Mouse (Mus musculus): ENCODE data around the gene Sowaha. TPM values are rescaled to one million over a fixed set of nuclear protein-coding genes. Genes with fewer than 3 reads are reported as not detected.
A peak's percentile ranks its signal among the peaks of the same experiment; 100 is the strongest.

Sowaha gene
- total and polyA plus RNA-seq, 3 experiments = 3.0 to 6.8 (median 4.9) TPM

- no peak overlapping the region; the same call in 1 of the 2 replicates for H3K4me3 ChIP-seq (ENCODE audit: low read depth, low read length)
- H3K27me3 ChIP-seq (ENCODE audit: insufficient read depth, low read length) = no peaks in the 10 kb centered on the region
- H3K36me3 ChIP-seq (replicated peaks) = peaks cover 69% of the 10 kb centered on the region
- no peaks in the 10 kb centered on the region for H3K9me3 ChIP-seq (replicated peaks)
- DNase-seq (ENCODE audit: low spot score) (no peak), ATAC-seq (ENCODE audit: extremely low read depth, insufficient number of reproducible peaks, low FRiP score, poor library complexity, severe bottlenecking) (no peak)
- H3K4me1 ChIP-seq (ENCODE audit: insufficient read depth, low read depth, low read length) = peaks cover 88% of the 10 kb centered on the region
- TF ChIP-seq POLR2AphosphoS5 (IDR thresholded peaks at IDR 0.05; ENCODE audit: insufficient replicate concordance, low read depth, low read length) = no peak
- TF ChIP-seq CTCF (IDR thresholded peaks at IDR 0.05; ENCODE audit: low read depth, low read length) = no peak
- TF ChIP-seq GATA2 (IDR thresholded peaks at IDR 0.05; ENCODE audit: borderline replicate concordance, low read depth, low read length) = no peak
- no peak for TF ChIP-seq GATA1 (IDR thresholded peaks at IDR 0.05; ENCODE audit: borderline replicate concordance, low read length)
- TF ChIP-seq TAL1 (conservative IDR thresholded peaks at IDR 0.05; ENCODE audit: low read depth, low read length) = no peak
These were observed 43.7 kb upstream of the Sowaha start for GRCm38 (mm10) chr11:53523545-53524405.

DNA sequence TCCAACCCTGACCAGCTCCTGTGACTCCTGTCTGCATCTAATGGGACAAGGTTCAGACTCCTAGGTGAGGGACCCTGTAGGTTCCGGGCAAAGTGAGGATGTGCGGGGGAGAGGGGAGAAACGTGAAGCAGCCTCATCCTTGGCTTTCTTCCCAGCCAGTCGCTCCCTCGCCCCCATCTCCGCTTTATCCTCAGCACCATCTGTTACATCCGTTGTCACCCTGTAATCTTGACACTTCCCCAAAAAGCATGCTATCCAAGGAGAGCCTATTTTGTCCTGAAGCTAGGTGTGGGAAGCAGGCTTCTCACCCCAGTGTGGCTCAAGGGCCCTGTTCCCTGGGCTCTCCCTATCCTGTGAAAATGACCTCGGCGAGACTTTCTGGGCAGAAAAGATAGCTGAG is 42.9 kb upstream of the Sowaha start:
- no peak for TF ChIP-seq GATA2 (IDR thresholded peaks at IDR 0.05; ENCODE audit: borderline replicate concordance, low read depth, low read length)
- peak; percentile 38 for TF ChIP-seq TAL1 (conservative IDR thresholded peaks at IDR 0.05; ENCODE audit: low read depth, low read length)
- no peak for ATAC-seq (ENCODE audit: extremely low read depth, insufficient number of reproducible peaks, low FRiP score, poor library complexity, severe bottlenecking)
- H3K36me3 ChIP-seq (replicated peaks) = peaks cover 60% of the 10 kb centered on the region
- H3K9me3 ChIP-seq (replicated peaks) = no peaks in the 10 kb centered on the region
- peak; percentile 37 for DNase-seq (ENCODE audit: low spot score)
- peaks cover 88% of the 10 kb centered on the region for H3K4me1 ChIP-seq (ENCODE audit: insufficient read depth, low read depth, low read length)
- peak overlapping the region; percentile 33; the same call in 1 of the 2 replicates for H3K4me3 ChIP-seq (ENCODE audit: low read depth, low read length)
- no peaks in the 10 kb centered on the region for H3K27me3 ChIP-seq (ENCODE audit: insufficient read depth, low read length)

DNA sequence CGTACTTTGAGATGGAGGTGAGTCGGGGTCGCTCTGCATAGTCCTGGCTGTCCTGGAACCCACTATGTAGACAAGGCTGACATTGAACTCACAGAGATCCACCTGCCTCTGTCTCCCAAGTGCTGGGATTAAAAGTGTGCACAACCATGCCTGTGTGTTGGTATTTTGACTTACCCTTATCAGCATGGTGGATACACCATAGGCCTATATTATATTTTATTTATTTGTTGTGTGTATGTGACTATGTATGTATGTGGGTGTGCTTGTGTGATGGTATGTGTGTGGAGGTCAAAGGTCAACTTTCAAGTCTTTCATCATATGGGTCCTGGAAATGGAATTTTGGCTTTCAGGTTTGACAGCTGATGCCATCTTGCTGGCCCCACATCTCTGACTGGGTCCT is 42.3 kb upstream of the Sowaha start:
- no peak for ATAC-seq (ENCODE audit: extremely low read depth, insufficient number of reproducible peaks, low FRiP score, poor library complexity, severe bottlenecking)
- peaks cover 55% of the 10 kb centered on the region for H3K36me3 ChIP-seq (replicated peaks)
- peak overlapping the region; percentile 80; the same call in 1 of the 2 replicates for H3K4me3 ChIP-seq (ENCODE audit: low read depth, low read length)
- H3K9me3 ChIP-seq (replicated peaks) = no peaks in the 10 kb centered on the region
- no peaks in the 10 kb centered on the region for H3K27me3 ChIP-seq (ENCODE audit: insufficient read depth, low read length)
- peaks cover 88% of the 10 kb centered on the region for H3K4me1 ChIP-seq (ENCODE audit: insufficient read depth, low read depth, low read length)
- DNase-seq (ENCODE audit: low spot score) = no peak
- no peak for TF ChIP-seq GATA2 (IDR thresholded peaks at IDR 0.05; ENCODE audit: borderline replicate concordance, low read depth, low read length)
- TF ChIP-seq CTCF (IDR thresholded peaks at IDR 0.05; ENCODE audit: low read depth, low read length) = no peak
- TF ChIP-seq POLR2AphosphoS5 (IDR thresholded peaks at IDR 0.05; ENCODE audit: insufficient replicate concordance, low read depth, low read length) = no peak
- TF ChIP-seq GATA1 (IDR thresholded peaks at IDR 0.05; ENCODE audit: borderline replicate concordance, low read length) = no peak
- no peak for TF ChIP-seq TAL1 (conservative IDR thresholded peaks at IDR 0.05; ENCODE audit: low read depth, low read length)

DNA sequence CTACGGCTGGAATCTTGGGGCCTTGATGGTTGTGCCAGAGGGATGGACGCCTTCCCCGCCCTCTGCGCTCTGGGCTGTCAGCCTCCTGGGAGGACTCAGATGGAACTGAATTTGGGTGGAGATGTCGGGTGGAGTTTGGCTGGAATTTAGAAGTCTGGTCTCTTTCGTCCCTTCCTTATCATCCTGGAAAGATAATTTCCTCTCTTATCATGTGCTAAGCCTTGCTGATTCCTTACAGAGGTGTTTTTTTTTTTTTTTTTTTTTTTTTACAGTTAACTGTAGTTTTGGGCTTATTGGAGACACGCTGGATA is 41.7 kb upstream of the Sowaha start:
- H3K4me3 ChIP-seq (ENCODE audit: low read depth, low read length) = peak overlapping the region; percentile 80
- H3K9me3 ChIP-seq (replicated peaks) = no peaks in the 10 kb centered on the region
- TF ChIP-seq TAL1 (conservative IDR thresholded peaks at IDR 0.05; ENCODE audit: low read depth, low read length) (no peak), CTCF (IDR thresholded peaks at IDR 0.05; ENCODE audit: low read depth, low read length) (no peak), POLR2AphosphoS5 (IDR thresholded peaks at IDR 0.05; ENCODE audit: insufficient replicate concordance, low read depth, low read length) (no peak)
- H3K27me3 ChIP-seq (ENCODE audit: insufficient read depth, low read length) = no peaks in the 10 kb centered on the region
- DNase-seq (ENCODE audit: low spot score) (no peak), ATAC-seq (ENCODE audit: extremely low read depth, insufficient number of reproducible peaks, low FRiP score, poor library complexity, severe bottlenecking) (no peak)
- H3K36me3 ChIP-seq (replicated peaks) = peaks cover 49% of the 10 kb centered on the region
- peaks cover 90% of the 10 kb centered on the region for H3K4me1 ChIP-seq (ENCODE audit: insufficient read depth, low read depth, low read length)

DNA sequence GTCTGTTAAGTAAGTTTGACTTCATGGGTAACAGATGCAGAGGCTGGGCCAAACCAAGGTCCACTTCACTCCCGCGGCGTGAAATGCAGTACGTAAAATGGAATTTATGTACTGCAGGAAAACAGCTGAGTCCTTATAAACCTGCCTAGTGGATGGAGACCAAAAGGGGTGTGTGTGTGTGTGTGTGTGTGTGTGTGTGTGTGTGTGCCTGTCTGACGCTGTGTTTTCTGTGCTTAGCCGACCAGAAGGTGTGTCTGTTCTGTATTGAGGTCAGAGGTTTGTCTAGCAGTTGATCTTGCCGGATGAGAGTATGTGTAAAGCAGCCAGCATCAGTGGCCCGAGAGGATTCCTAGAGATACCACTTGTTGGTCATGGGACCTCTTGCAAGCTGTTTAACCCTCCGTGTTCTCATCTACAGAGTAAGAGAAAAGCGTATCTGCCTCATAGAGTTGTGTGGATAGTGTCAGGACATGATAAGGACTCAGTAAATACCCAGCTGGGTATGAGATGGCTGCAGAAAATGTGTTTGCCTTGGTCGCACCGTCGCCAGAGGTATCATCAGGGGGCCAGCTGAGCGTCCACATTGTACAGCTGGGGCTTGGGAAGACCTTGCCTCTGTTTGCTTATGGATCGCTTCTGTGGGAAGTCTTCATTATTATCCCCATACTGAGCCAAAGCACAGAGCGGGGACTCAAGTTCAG is 41.2 kb upstream of the Sowaha start:
- H3K4me3 ChIP-seq (ENCODE audit: low read depth, low read length) = peak overlapping the region; percentile 80
- H3K4me1 ChIP-seq (ENCODE audit: insufficient read depth, low read depth, low read length) = peaks cover 91% of the 10 kb centered on the region
- peaks cover 44% of the 10 kb centered on the region for H3K36me3 ChIP-seq (replicated peaks)
- H3K9me3 ChIP-seq (replicated peaks) = no peaks in the 10 kb centered on the region
- peak; percentile 40 for DNase-seq (ENCODE audit: low spot score)
- no peaks in the 10 kb centered on the region for H3K27me3 ChIP-seq (ENCODE audit: insufficient read depth, low read length)
- TF ChIP-seq GATA1 (IDR thresholded peaks at IDR 0.05; ENCODE audit: borderline replicate concordance, low read length) (no peak), TAL1 (conservative IDR thresholded peaks at IDR 0.05; ENCODE audit: low read depth, low read length) (0 out of 2 replicates have a peak, but pooled peaks have one; percentile 15)
- ATAC-seq (ENCODE audit: extremely low read depth, insufficient number of reproducible peaks, low FRiP score, poor library complexity, severe bottlenecking) = 0 out of 2 replicates have a peak, but pooled peaks have one; percentile 16

DNA sequence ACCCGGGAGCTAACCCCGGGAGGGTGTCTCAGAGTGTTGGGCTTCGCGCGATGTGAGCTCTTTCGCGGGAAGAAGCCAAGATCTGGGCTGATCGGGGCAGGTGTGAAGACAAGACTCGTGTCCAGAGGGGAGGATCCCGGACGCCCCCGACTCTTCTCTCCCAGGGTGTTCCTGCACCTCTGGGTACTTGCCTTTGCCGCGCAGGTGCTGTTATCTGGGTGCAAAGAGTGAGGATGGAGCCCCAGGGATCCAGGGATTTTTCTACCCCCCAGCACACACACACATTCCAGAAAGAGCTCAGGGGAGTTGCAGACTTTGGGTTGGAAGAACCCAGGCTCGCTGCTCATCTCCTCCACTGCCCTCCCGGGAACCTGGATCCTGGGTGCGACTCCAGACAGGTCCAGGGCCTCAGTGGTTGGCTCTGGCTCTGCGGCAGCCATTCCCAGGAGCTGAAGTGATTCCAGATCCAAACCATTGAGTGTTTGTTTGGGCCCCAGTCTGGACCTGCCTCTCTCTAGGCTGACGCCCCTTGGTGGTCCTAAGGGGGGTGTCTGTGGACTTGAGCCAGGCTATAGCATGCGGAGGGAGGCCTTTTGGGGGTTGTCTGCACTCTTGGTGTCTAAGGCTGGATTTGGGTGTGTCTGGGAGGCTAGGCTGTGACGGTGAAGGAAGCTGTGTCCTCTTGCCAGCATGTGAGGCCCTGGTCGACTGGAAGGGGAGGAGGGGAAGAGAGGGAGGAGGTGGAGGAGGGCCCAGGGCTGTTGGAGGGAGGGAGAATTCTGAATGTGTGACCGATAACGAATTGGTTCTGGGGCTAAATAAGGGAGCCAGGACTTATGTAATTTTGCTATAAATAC is 40.3 kb upstream of the Sowaha start:
- ATAC-seq (ENCODE audit: extremely low read depth, insufficient number of reproducible peaks, low FRiP score, poor library complexity, severe bottlenecking) (peak; percentile 73), DNase-seq (ENCODE audit: low spot score) (peak; percentile 81)
- Histone ChIP-seq H3K36me3 (replicated peaks) (peaks cover 34% of the 10 kb centered on the region), H3K27me3 (ENCODE audit: insufficient read depth, low read length) (no peaks in the 10 kb centered on the region), H3K4me3 (ENCODE audit: low read depth, low read length) (peak overlapping the region; percentile 80), H3K9me3 (replicated peaks) (no peaks in the 10 kb centered on the region), H3K4me1 (ENCODE audit: insufficient read depth, low read depth, low read length) (peaks cover 89% of the 10 kb centered on the region)
- TF ChIP-seq GATA2 (IDR thresholded peaks at IDR 0.05; ENCODE audit: borderline replicate concordance, low read depth, low read length) (no peak), TAL1 (conservative IDR thresholded peaks at IDR 0.05; ENCODE audit: low read depth, low read length) (no peak), POLR2AphosphoS5 (IDR thresholded peaks at IDR 0.05; ENCODE audit: insufficient replicate concordance, low read depth, low read length) (no peak), CTCF (IDR thresholded peaks at IDR 0.05; ENCODE audit: low read depth, low read length) (no peak), GATA1 (IDR thresholded peaks at IDR 0.05; ENCODE audit: borderline replicate concordance, low read length) (no peak)
